Mouse (Mus musculus) macrophage (primary cell): Measurements from ENCODE around the gene Il20rb. TPM values are rescaled to one million over a fixed set of nuclear protein-coding genes. Genes with fewer than 3 reads are reported as not detected.
A peak's percentile ranks its signal among the peaks of the same experiment; 100 is the strongest.

Source experiments
- H3K27ac ChIP-seq: fragments of 350-480 bp; formaldehyde crosslinking; 2 replicates; pipeline ENCODE4 v1.9.0; 2021
- H3K36me3 ChIP-seq: fragments of 350-480 bp; formaldehyde crosslinking; 2 replicates; pipeline ENCODE4 v1.9.0; 2021; ENCODE audit errors: inconsistent target
- H3K4me3 ChIP-seq: fragments of 350-480 bp; formaldehyde crosslinking; 2 replicates; pipeline ENCODE4 v1.9.0; 2021; ENCODE audit errors: inconsistent target
- H3K79me2 ChIP-seq: fragments of 350-480 bp; formaldehyde crosslinking; 2 replicates; pipeline ENCODE4 v1.9.0; 2021; ENCODE audit errors: inconsistent target
- WGBS: methylation state at CpG from one replicate; pipeline ENCODE4 v1.1.7; 2026; ENCODE audit warnings: inconsistent platforms; ENCODE audit not compliant: missing documents; 5-methylcytosine and 5-hydroxymethylcytosine counted together
- polyA plus RNA-seq: library from polyadenylated mRNA; stranded (reverse); fragments of 250-400 nt; gene quantifications from 3 replicates; pipeline ENCODE4 v1.2.4, GENCODE M21; 2018; ENCODE audit warnings: inconsistent platforms
- total RNA-seq, 78 experiments: library from RNA; depleted of rRNA; stranded (reverse); fragments of 250-400 nt; gene quantifications; 1 replicate in 9 of 78; 2 replicates in 24 of 78; 3 replicates in 43 of 78; 4 replicates in 2 of 78; pipeline ENCODE4 v1.2.4; 2018; ENCODE audit warnings: inconsistent platforms in 56 of 78

The Il20rb gene
- total RNA-seq (2018; cell fraction: chromatin; rRNA removed) = 10 to 100 TPM in 24 of 26 experiments, 1 to 10 TPM in 2; 8.4 to 22.7 (median 15.7) TPM
- 1 to 10 TPM in 25 of 26 experiments, under 1 TPM in 1; 0.83 to 2.6 (median 1.6) TPM for total RNA-seq (2018; cell fraction: cytosol; rRNA removed)
- total RNA-seq (2018; cell fraction: nucleus; rRNA removed) = 10 to 100 TPM in 14 of 26 experiments, 1 to 10 TPM in 12; 5.0 to 32.8 (median 10.6) TPM
- 1.2 to 1.4 TPM (median 1.3 TPM) in 3 replicates for polyA plus RNA-seq

DNA sequence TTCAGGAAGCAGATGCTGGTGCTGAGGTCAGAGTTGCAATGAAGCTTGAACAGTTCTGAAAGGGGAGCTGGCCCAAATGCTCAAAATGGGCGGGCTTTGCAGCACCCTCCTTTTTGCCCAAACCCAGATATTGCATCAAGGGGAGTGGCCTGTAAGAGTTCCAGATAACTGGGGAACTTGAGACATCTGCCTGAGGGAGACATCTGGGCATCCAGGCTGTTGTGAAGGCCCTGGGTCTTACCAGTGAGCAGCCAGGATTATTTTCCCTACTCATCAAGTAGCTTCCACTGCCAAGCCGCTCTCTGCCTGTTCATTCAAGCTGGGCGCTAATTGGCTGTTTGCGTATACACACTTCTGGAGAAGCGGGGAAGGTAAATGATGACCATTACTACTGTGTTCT is at the start of gene Il20rb:
Gene Il20rb (minus strand): TSS at position 358 of the 400 bp plus-strand sequence.
- Histone ChIP-seq H3K27ac (no peak within 1 kb of the TSS), H3K36me3 (no peaks in the 10 kb centered on the region), H3K79me2 (peaks cover 7% of the 10 kb centered on the region; the same call in 1 of the 2 replicates), H3K4me3 (no peak within 1 kb of the TSS)
- WGBS = 82% methylated on average over 5 of the region's 5 CpGs

DNA sequence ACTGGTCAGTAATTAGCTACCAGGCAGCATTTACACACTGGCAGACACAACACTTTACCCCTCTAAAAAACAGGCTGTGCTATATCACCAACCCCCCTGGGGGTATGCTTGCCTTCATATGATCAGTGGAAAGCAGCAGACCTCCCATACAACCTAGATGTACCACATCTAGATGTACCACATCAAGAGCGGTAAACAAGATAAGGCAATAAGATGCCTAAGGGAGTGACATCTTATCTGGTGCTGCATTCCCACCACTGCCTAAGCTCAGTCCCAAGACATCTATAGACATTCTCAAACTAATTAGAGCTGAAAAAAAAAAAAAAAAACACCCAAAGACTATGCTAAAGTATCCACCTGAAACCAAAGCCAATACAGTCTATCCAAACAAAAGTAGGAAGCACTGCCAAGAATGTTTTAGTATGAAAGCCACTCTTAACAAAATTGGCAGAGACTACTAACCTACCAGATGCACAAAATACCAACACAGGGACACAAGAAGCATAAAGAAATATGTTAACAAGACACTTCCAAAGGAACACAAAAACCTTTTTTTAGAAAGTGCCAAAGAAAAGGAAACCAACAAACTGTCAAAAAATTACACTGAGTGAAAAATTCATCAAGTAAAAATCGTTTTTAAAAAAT is 49.2 kb upstream of the Il20rb start:
- H3K27ac ChIP-seq = no peak overlapping the region
- H3K79me2 ChIP-seq = peaks cover 100% of the 10 kb centered on the region
- H3K36me3 ChIP-seq = no peaks in the 10 kb centered on the region
- whole genome bisulfite sequencing = 46% methylated on average over 2 of the region's 2 CpGs
- H3K4me3 ChIP-seq = no peak overlapping the region

DNA sequence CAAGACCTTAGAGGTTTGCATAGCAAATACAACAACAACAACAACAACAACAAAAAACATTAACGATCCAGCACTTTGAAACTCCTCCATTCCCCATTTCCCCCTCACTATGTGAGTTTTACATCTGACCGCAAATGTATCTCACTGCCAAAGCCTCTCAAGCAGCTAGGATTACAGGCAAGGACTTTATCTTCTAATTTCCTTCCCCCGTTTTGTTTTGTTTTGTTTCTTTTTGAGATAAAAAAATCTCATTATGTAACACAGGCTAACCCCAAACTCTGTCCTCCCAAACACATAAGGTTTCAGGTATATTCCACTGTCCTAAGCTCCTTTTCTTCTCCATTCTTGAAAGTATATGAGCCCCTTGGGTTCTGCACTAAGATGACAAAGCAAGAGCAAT is 48.1 kb upstream of the Il20rb start:
- 86% methylated on average over 3 of the region's 3 CpGs for WGBS
- no peak overlapping the region for H3K4me3 ChIP-seq
- peaks cover 100% of the 10 kb centered on the region for H3K79me2 ChIP-seq
- no peak overlapping the region for H3K27ac ChIP-seq
- H3K36me3 ChIP-seq = no peaks in the 10 kb centered on the region

DNA sequence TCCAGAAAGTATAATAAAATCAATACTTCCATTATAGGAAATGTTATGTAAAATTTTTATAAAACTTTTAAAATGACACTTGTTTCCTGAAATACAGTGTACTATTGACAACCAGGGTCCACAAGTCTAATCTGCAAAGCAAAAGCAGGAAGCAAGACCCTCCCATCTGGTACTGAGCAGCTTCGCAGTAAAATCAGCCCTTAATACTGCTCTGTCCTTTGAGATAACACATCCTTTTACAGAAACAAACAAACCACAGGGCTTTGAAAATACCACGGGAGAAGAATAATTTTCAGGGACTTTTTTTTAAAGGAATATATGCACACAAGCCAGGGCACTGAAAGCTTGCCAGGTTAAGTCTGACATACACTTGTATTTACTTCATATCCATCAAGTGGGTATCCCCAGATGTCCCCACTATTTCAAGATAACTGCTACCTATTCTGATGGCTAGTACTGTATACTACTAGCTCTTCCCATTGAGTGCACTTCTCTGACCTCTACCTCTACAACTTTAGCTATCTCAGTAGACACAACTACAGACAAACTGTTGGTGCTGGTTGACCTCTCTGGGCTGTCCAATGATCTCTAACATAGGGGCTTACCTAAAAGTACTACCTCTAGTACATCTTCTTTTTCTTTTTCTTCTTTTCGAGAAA is 46.4 kb upstream of the Il20rb start:
- no peak overlapping the region for H3K27ac ChIP-seq
- H3K79me2 ChIP-seq = peaks cover 100% of the 10 kb centered on the region
- no peak overlapping the region for H3K4me3 ChIP-seq
- H3K36me3 ChIP-seq = no peaks in the 10 kb centered on the region
- 54% methylated on average over 3 of the region's 3 CpGs for WGBS

DNA sequence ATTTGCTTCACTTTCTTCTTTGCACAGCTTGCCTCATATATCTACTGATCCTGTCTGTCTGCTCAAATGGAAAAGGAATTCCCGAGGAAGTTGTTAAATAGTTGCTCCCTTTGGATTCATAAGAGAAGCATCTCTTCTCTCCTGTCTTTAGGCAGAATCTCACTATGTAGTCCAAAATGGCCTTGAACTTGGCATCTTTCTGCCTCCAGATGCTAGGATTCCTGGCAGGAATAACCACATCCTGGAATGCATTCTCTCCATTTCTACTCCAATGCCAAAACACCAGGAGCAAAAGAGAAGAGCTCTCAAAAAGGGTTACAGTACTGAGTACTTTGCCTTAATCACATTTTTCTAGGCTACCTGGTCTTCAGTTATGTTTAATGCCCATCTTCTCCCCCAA is 44.7 kb upstream of the Il20rb start:
- Histone ChIP-seq H3K79me2 (peaks cover 100% of the 10 kb centered on the region), H3K27ac (no peak overlapping the region), H3K4me3 (no peak overlapping the region), H3K36me3 (no peaks in the 10 kb centered on the region)
- 27% methylated on average over 1 of the region's 1 CpGs for WGBS

DNA sequence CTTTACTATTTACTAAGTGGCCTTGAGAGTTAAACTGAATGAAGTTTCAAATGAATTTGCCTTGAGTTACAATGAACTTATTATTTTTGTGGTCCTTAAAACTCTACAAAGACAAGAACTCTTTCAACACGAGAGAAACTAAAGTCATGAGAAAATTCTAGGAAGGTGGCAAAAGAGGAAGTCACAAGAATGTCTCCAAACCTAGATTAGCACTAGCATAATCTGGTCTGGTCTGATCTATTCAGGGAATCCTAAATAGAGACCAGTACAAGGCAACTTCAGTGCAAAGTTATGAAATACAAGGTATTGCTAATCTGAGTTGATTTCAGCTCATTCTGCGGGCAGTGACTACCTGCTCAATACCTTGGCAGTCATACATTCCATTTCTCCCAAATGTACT is 38.6 kb upstream of the Il20rb start:
- peaks cover 100% of the 10 kb centered on the region for H3K79me2 ChIP-seq
- no peaks in the 10 kb centered on the region for H3K36me3 ChIP-seq
- WGBS = 43% methylated on average over 2 of the region's 2 CpGs
- H3K4me3 ChIP-seq = no peak overlapping the region
- no peak overlapping the region for H3K27ac ChIP-seq

DNA sequence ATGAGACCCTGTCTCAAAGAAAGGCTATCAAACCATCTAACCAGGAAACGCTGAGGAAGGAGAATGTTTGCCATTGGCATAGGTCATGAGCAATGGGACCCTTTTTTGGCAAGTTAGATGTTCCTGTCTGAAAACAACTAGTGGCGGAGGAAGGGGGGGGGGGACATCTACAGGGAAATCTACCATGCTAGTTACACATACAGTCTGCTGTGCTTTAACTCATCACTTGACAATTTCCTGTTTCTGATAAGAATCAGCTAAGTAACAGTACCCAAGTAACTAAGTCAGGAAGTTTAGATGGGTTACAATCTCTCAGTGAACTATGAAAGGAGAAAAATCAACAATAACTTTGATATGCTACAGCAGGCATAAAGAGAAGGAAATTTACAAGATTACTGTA is 35.4 kb upstream of the Il20rb start:
- WGBS = 68% methylated on average over 2 of the region's 2 CpGs
- Histone ChIP-seq H3K27ac (no peak overlapping the region), H3K4me3 (no peak overlapping the region), H3K79me2 (peaks cover 74% of the 10 kb centered on the region), H3K36me3 (no peaks in the 10 kb centered on the region)

DNA sequence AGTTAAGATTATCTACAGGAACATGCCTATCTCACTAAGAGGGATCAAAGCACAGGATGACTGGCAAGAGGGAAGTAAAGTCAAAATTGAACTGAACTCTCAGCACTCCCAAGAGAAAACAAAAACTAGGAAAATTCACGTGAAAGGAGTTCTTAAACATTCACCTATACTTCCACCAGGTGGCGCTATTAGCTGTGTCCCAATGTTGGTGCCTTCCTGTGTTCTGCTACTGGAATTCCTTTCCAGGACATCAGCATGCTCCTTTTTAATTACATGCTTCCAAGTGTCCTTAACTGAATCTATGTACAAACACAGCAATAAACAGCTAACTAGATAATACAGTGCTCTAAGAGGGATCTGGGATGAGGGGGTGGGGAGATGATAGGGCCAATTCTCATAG is 34.0 kb upstream of the Il20rb start:
- no peak overlapping the region for H3K4me3 ChIP-seq
- no peaks in the 10 kb centered on the region for H3K36me3 ChIP-seq
- no peak overlapping the region for H3K27ac ChIP-seq
- peaks cover 72% of the 10 kb centered on the region for H3K79me2 ChIP-seq
- 44% methylated on average over 2 of the region's 2 CpGs for WGBS

DNA sequence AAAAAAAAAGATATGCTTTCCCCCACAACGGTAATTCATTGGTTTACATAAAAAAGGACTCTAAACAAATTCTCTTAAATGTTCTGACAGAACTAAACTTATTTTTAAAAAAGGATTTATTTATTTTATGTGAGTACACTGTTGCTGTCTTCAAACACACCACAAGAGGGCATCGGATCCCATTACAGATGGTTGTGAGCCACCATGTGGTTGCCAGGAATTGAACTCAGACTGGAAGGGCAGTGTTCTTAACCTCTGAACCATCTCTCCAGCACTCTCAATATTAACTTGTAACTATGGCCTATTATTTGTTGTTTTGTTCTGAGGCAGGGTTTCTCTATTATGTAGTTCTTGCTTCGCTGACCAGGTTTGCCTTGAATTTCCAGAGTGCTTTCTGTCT is 33.4 kb upstream of the Il20rb start:
- Histone ChIP-seq H3K36me3 (no peaks in the 10 kb centered on the region), H3K4me3 (no peak overlapping the region)
- 86% methylated on average over 3 of the region's 3 CpGs for WGBS

DNA sequence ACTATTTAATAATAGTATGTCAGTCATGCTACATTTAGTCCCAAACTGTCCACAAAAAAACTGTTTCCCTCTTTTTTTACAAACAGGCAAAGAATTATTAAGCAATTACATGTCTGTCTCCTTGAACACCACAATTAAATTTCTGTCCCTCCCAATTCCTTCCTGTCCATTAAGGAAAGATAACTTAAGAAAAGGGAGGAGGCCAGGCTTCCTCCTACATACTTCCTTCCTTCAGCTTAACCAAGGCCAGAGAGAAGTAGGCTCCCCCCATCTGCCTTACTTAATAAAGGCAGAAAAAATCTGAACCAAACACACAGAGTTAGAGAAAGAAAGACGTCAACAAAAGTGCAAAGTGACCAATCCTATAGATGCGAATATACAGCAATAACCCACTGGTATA is 21.0 kb upstream of the Il20rb start:
- H3K79me2 ChIP-seq = peaks cover 86% of the 10 kb centered on the region
- peak overlapping the region; percentile 46 for H3K27ac ChIP-seq
- 54% methylated on average over 2 of the region's 2 CpGs for WGBS
- H3K36me3 ChIP-seq = no peaks in the 10 kb centered on the region
- no peak overlapping the region for H3K4me3 ChIP-seq

More for the DNA sequence above, 33.4 kb upstream of the Il20rb start:
- Histone ChIP-seq H3K79me2 (peaks cover 72% of the 10 kb centered on the region), H3K27ac (no peak overlapping the region)

DNA sequence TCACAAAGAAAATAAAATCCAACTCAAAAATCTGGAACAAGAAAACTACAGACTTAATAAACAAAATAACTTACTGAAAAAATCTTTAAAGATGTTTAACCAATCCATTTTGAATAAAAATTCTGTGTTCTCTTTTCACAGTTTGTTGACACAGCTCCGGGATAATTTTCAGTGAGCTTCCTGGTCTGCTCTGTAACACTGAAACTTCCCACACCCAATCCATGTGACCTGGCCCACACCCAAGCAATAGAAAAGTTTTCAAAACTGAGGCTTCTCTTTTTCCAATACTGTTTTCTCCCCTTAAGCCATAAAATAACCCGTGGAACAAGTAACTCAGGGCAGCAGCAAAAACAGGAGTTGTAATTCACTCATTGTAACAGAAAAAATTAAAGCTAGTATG is 20.1 kb upstream of the Il20rb start:
- H3K27ac ChIP-seq = peak overlapping the region; percentile 46
- peaks cover 86% of the 10 kb centered on the region for H3K79me2 ChIP-seq
- peak overlapping the region; percentile 32 for H3K4me3 ChIP-seq

DNA sequence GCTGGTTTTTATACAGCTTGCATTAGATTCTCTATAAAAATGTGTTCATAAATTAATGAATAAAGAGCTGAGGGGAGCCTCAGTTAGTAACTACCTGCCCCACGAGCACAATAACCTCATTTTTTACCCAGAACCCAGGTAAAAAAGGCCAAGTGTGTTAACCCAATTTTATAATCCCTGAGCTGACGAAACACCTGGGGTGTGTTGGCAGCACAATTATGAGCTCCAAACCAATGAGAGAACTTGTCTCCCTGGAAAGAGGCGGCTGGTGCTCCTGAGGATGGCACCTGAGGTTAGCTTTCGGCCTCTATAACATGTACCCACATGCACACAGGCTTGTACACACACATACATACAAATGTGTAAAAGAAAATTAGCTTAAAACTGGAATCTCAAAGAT is 18.9 kb upstream of the Il20rb start:
- WGBS = 100% methylated on average over 3 of the region's 4 CpGs
- peak overlapping the region; percentile 46; the same call in 1 of the 2 replicates for H3K27ac ChIP-seq
- H3K36me3 ChIP-seq = no peaks in the 10 kb centered on the region
- peaks cover 86% of the 10 kb centered on the region for H3K79me2 ChIP-seq
- H3K4me3 ChIP-seq = peak overlapping the region; percentile 32

More for the DNA sequence above, 20.1 kb upstream of the Il20rb start:
- no peaks in the 10 kb centered on the region for H3K36me3 ChIP-seq
- WGBS = 9% methylated on average over 2 of the region's 2 CpGs

DNA sequence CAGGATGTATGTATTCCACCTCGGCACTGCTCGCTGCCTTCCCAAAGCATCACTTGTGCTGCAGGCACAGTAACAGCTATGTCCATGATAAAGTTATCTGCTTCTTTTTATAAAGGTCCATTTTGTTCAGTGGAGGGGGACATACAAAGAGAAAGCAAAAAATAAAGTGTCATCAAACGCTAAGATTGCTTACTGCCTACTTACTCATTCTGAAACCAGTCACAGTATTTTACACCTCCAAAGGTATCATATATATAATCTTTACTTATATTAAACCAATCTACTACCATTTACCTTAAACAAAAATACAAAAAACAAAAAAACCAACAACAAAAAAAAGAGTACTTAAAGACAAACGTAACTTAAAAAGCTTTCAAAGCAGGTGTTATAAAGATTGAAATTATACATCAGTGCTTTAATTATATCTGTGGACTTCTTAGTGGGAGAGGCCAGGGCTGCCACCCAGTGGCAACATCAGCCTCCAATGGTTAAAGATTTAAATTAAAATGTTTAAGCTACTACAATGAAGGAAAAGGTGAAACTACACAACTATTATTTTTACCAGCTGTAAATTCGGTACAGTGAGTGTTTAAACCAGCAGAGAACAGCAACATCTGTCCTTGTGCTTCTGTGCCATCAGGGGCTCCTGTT is 7.1 kb upstream of the Il20rb start:
- 93% methylated on average over 5 of the region's 5 CpGs for WGBS
- no peak overlapping the region for H3K27ac ChIP-seq
- no peaks in the 10 kb centered on the region for H3K36me3 ChIP-seq

DNA sequence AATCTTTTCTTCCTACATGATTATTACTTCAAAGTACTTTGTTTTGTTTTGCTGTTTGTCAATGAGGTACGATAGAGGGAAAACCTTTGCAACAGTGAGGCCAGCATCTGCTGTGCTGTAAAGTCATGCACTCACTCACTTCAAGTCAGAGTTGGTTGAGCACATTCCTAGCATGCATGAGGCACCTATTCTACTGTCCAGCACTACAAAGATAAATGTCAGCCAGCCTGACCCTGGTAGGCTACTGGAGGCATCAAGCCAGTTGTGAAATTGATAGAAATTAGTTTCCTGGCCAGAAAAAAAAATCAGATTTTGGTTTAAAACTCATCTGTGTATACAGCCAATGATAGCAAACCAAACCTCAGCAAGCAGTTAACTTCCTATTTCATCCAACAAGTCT is 4.8 kb upstream of the Il20rb start:
- Histone ChIP-seq H3K27ac (no peak overlapping the region), H3K36me3 (no peaks in the 10 kb centered on the region)

More for the DNA sequence above, 7.1 kb upstream of the Il20rb start:
- Histone ChIP-seq H3K79me2 (peaks cover 73% of the 10 kb centered on the region), H3K4me3 (no peak overlapping the region)

DNA sequence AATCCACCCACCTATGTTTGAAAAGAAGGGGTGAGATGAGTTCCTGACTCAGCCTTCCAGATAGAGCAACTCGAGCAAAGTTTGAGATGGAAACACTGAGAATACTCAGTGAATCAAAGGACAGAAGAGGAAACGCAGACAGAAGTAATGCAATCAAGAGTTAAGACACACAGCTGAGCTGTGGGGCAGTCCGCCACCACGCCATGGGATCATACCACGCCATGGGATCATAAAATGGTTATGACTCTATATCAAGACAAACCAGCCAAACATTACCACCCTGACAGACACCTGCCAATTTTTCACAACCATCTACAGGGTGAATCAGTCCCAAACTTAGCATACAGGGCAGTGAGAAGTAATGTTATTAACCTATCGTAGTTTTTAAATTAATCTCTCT is 2.4 kb upstream of the Il20rb start:
- WGBS = 90% methylated on average over 6 of the region's 6 CpGs
- no peak overlapping the region for H3K4me3 ChIP-seq
- H3K79me2 ChIP-seq = peaks cover 25% of the 10 kb centered on the region; the same call in 1 of the 2 replicates
- H3K36me3 ChIP-seq = no peaks in the 10 kb centered on the region
- H3K27ac ChIP-seq = no peak overlapping the region

More for the DNA sequence above, 4.8 kb upstream of the Il20rb start:
- Histone ChIP-seq H3K4me3 (no peak overlapping the region), H3K79me2 (peaks cover 49% of the 10 kb centered on the region; the same call in 1 of the 2 replicates)
- 100% methylated on average over 1 of the region's 1 CpGs for WGBS
